Mouse (Mus musculus) neural tube, embryonic 11.5 days (tissue): ENCODE measurements around the gene Fbxo47. TPM values are rescaled to one million over a fixed set of nuclear protein-coding genes. Genes with fewer than 3 reads are reported as not detected.

Experiments used
- ATAC-seq: fragments of 200-750 bp; cut with Nextera tagmentation; 2 replicates; pipeline ENCODE4 v1.8.0; 2017; ENCODE audit warnings: moderate number of reproducible peaks, mild to moderate bottlenecking, moderate TSS enrichment, moderate library complexity; ENCODE audit not compliant: insufficient read depth, low FRiP score, low TSS enrichment
- DNase-seq: peaks from one replicate; pipeline ENCODE4 v3.0.0-alpha.2; 2015; ENCODE audit warnings: low spot score
- H3K27ac ChIP-seq: fragments of 300-500 bp; sonication (generic); 2 replicates; pipeline ENCODE4 v1.5.1; 2014; ENCODE audit warnings: low read depth, mild to moderate bottlenecking, low read length
- H3K27me3 ChIP-seq: fragments of 300-500 bp; sonication (generic); 2 replicates; pipeline ENCODE4 v1.6.1; 2014; ENCODE audit warnings: mild to moderate bottlenecking, low read length, mixed read lengths; ENCODE audit not compliant: control insufficient read depth, insufficient read depth
- H3K36me3 ChIP-seq: fragments of 300-500 bp; sonication (generic); 2 replicates; pipeline ENCODE4 v1.6.1; 2014; ENCODE audit warnings: mild to moderate bottlenecking, low read length, moderate library complexity, mixed read lengths; ENCODE audit not compliant: control insufficient read depth, insufficient read depth
- H3K4me1 ChIP-seq: fragments of 300-500 bp; sonication (generic); 2 replicates; pipeline ENCODE4 v1.6.1; 2014; ENCODE audit warnings: low read length, mixed read lengths; ENCODE audit not compliant: control insufficient read depth, insufficient read depth
- H3K4me2 ChIP-seq: fragments of 300-500 bp; sonication (generic); 2 replicates; pipeline ENCODE4 v1.6.1; 2014; ENCODE audit warnings: low read depth, mild to moderate bottlenecking, moderate library complexity
- H3K4me3 ChIP-seq: fragments of 300-500 bp; sonication (generic); 2 replicates; pipeline ENCODE4 v1.5.1; 2014; ENCODE audit warnings: low read depth, low read length
- H3K9ac ChIP-seq: fragments of 300-500 bp; sonication (generic); 2 replicates; pipeline ENCODE4 v1.6.1; 2014; ENCODE audit warnings: mild to moderate bottlenecking, low read length
- H3K9me3 ChIP-seq: fragments of 300-500 bp; sonication (generic); 2 replicates; pipeline ENCODE4 v1.6.1; 2016; ENCODE audit warnings: low read length; ENCODE audit not compliant: control insufficient read depth
- WGBS: fragments of 180-500 bp; shearing (Covaris S2); extraction: QIAGEN DNeasy Blood & Tissue Kit; methylation state at CpG from one replicate; pipeline ENCODE4 v1.1.7; 2014; 5-methylcytosine and 5-hydroxymethylcytosine counted together
- polyA plus RNA-seq: library from polyadenylated mRNA; unstranded; fragments of >200 nt; fragmentation: Nextera tagmentation; extraction: Ambion mirVana; gene quantifications from 2 replicates; pipeline ENCODE4 v1.2.1, GENCODE M21; 2014

The Fbxo47 gene
- polyA plus RNA-seq, 1 experiment from 2014 or later = 0.53 TPM

GRCm38 (mm10) chr11:97804841-97805661 lies 78.9 kb downstream of the Fbxo47 start:
- H3K4me3 ChIP-seq = no peak overlapping the region
- H3K36me3 ChIP-seq = no peaks in the 10 kb centered on the region; the same call in 1 of the 2 replicates
- H3K27ac ChIP-seq = no peak overlapping the region
- H3K4me1 ChIP-seq = peaks cover 60% of the 10 kb centered on the region
- H3K9me3 ChIP-seq = no peaks in the 10 kb centered on the region
- WGBS = 40% methylated on average over 9 of the region's 9 CpGs
- ATAC-seq = no peak
- 0 out of 2 replicates have a peak overlapping the region, but pooled peaks have one; percentile 2 for H3K4me2 ChIP-seq
- DNase-seq = no peak
- no peak overlapping the region for H3K9ac ChIP-seq
- no peaks in the 10 kb centered on the region for H3K27me3 ChIP-seq

GRCm38 (mm10) chr11:97803847-97804246 lies 80.1 kb downstream of the Fbxo47 start:
- Histone ChIP-seq H3K4me3 (no peak overlapping the region), H3K27ac (no peak overlapping the region), H3K9me3 (no peaks in the 10 kb centered on the region), H3K27me3 (no peaks in the 10 kb centered on the region), H3K36me3 (no peaks in the 10 kb centered on the region; the same call in 1 of the 2 replicates), H3K9ac (no peak overlapping the region), H3K4me1 (peaks cover 54% of the 10 kb centered on the region), H3K4me2 (no peak overlapping the region)
- WGBS = 75% methylated on average over 5 of the region's 5 CpGs
- no peak for ATAC-seq
- no peak for DNase-seq

Other genes with a start within 250 kb of the Fbxo47 start
- 3.9 and 4.5 TPM in 2 replicates for gene Mllt6, start 220.7 kb downstream of the Fbxo47 start, polyA plus RNA-seq
- 20.2 and 21.1 TPM in 2 replicates for gene Cisd3, start 198.3 kb downstream of the Fbxo47 start, polyA plus RNA-seq
- 17.5 and 17.8 TPM in 2 replicates for gene Pcgf2, start 183.7 kb downstream of the Fbxo47 start, polyA plus RNA-seq
- gene Psmb3, start 180.8 kb downstream of the Fbxo47 start, polyA plus RNA-seq = 545 and 553 TPM in 2 replicates
- gene Pip4k2b, start 139.4 kb downstream of the Fbxo47 start, polyA plus RNA-seq = 2.0 and 2.8 TPM in 2 replicates
- gene Cwc25, start 117.6 kb downstream of the Fbxo47 start, polyA plus RNA-seq = 13.3 and 13.7 TPM in 2 replicates
- not detected in 2 replicates for gene 1700001P01Rik, start 108.2 kb downstream of the Fbxo47 start, polyA plus RNA-seq
- 453 and 457 TPM in 2 replicates for gene Rpl23, start 101.7 kb downstream of the Fbxo47 start, polyA plus RNA-seq
- gene Lasp1, start 85.2 kb downstream of the Fbxo47 start, polyA plus RNA-seq = 68.8 and 73.1 TPM in 2 replicates
- gene B230217C12Rik, start 43.4 kb downstream of the Fbxo47 start, polyA plus RNA-seq = 14.1 and 15.0 TPM in 2 replicates
- gene Plxdc1, start 102.3 kb upstream of the Fbxo47 start, polyA plus RNA-seq = 0.24 TPM in 1 of 2 replicates, not detected in the other
- gene Arl5c, start 112.0 kb upstream of the Fbxo47 start, polyA plus RNA-seq = 10.6 and 14.1 TPM in 2 replicates
- 15.2 and 15.8 TPM in 2 replicates for gene Cacnb1, start 138.9 kb upstream of the Fbxo47 start, polyA plus RNA-seq
- 926 and 968 TPM in 2 replicates for gene Rpl19, start 142.6 kb upstream of the Fbxo47 start, polyA plus RNA-seq
- 6.6 and 6.8 TPM in 2 replicates for gene Stac2, start 169.3 kb upstream of the Fbxo47 start, polyA plus RNA-seq